Mouse (Mus musculus): ENCODE data around the gene Hck. TPM values are rescaled to one million over a fixed set of nuclear protein-coding genes. Genes with fewer than 3 reads are reported as not detected.
A peak's percentile ranks its signal among the peaks of the same experiment; 100 is the strongest.

The Hck gene
- polyA plus RNA-seq, 1 experiment from 2014 or later: 13.3 TPM

GRCm38 (mm10) chr2:153151026-153151425 is 42.8 kb downstream of the Hck start:
- H3K4me1 ChIP-seq (ENCODE audit: insufficient read depth): no peaks in the 10 kb centered on the region
- ATAC-seq (no peak), DNase-seq (no peak)
- WGBS (ENCODE audit: insufficient replicate concordance): 63% methylated on average over 7 of the region's 7 CpGs
- H3K36me3 ChIP-seq (replicated peaks; ENCODE audit: insufficient read depth, low read length): 0 out of 2 replicates have a peak, but pooled peaks cover 4% of the 10 kb centered on the region
- H3K27me3 ChIP-seq (ENCODE audit: insufficient read depth, low read length): no peaks in the 10 kb centered on the region
- no peak for TF ChIP-seq EP300 (IDR thresholded peaks at IDR 0.05; ENCODE audit: low read depth)
- no peak overlapping the region for H3K4me2 ChIP-seq (ENCODE audit: low read depth, low read length)
- H3K9ac ChIP-seq (replicated peaks): no peak overlapping the region
- no peak overlapping the region for H3K4me3 ChIP-seq (ENCODE audit: low read depth, low read length)
- H3K9me3 ChIP-seq (ENCODE audit: low read length): no peaks in the 10 kb centered on the region
- no peak overlapping the region for H3K27ac ChIP-seq (ENCODE audit: low read depth)

- Histone ChIP-seq H3K27me3 (ENCODE audit: insufficient read depth, low read length) (no peaks in the 10 kb centered on the region), H3K4me3 (ENCODE audit: low read depth, low read length) (no peak overlapping the region), H3K9ac (replicated peaks) (no peak overlapping the region), H3K4me1 (ENCODE audit: insufficient read depth) (no peaks in the 10 kb centered on the region), H3K27ac (ENCODE audit: low read depth) (no peak overlapping the region), H3K9me3 (ENCODE audit: low read length) (no peaks in the 10 kb centered on the region), H3K36me3 (replicated peaks; ENCODE audit: insufficient read depth, low read length) (0 out of 2 replicates have a peak, but pooled peaks cover 4% of the 10 kb centered on the region), H3K4me2 (ENCODE audit: low read depth, low read length) (no peak overlapping the region)
- 28% methylated on average over 8 of the region's 8 CpGs for WGBS (ENCODE audit: insufficient replicate concordance)
- no peak for TF ChIP-seq EP300 (IDR thresholded peaks at IDR 0.05; ENCODE audit: low read depth)
- TF ChIP-seq CTCF (IDR thresholded peaks at IDR 0.05; ENCODE audit: low read depth): no peak
- ATAC-seq (no peak), DNase-seq (no peak)
Measured at GRCm38 (mm10) chr2:153151926-153152665, 43.8 kb downstream of the Hck start.

- no peak overlapping the region for H3K4me2 ChIP-seq (ENCODE audit: low read depth, low read length)
- TF ChIP-seq EP300 (IDR thresholded peaks at IDR 0.05; ENCODE audit: low read depth): no peak
- TF ChIP-seq CTCF (IDR thresholded peaks at IDR 0.05; ENCODE audit: low read depth): no peak
- no peaks in the 10 kb centered on the region for H3K9me3 ChIP-seq (ENCODE audit: low read length)
- DNase-seq: no peak
- H3K27me3 ChIP-seq (ENCODE audit: insufficient read depth, low read length): no peaks in the 10 kb centered on the region
- no peak for ATAC-seq
- no peak overlapping the region for H3K4me3 ChIP-seq (ENCODE audit: low read depth, low read length)
- no peak overlapping the region for H3K9ac ChIP-seq (replicated peaks)
- 70% methylated on average over 4 of the region's 4 CpGs for WGBS (ENCODE audit: insufficient replicate concordance)
- 0 out of 2 replicates have a peak, but pooled peaks cover 4% of the 10 kb centered on the region for H3K36me3 ChIP-seq (replicated peaks; ENCODE audit: insufficient read depth, low read length)
- no peaks in the 10 kb centered on the region for H3K4me1 ChIP-seq (ENCODE audit: insufficient read depth)
- H3K27ac ChIP-seq (ENCODE audit: low read depth): no peak overlapping the region
Measured at GRCm38 (mm10) chr2:153153033-153153450, 44.8 kb downstream of the Hck start.

- 79% methylated on average over 1 of the region's 3 CpGs for WGBS (ENCODE audit: insufficient replicate concordance)
- ATAC-seq (no peak), DNase-seq (no peak)
- Histone ChIP-seq H3K9ac (replicated peaks) (no peak overlapping the region), H3K27ac (ENCODE audit: low read depth) (no peak overlapping the region), H3K4me2 (ENCODE audit: low read depth, low read length) (no peak overlapping the region), H3K27me3 (ENCODE audit: insufficient read depth, low read length) (no peaks in the 10 kb centered on the region), H3K4me1 (ENCODE audit: insufficient read depth) (peaks cover 5% of the 10 kb centered on the region), H3K36me3 (replicated peaks; ENCODE audit: insufficient read depth, low read length) (no peaks in the 10 kb centered on the region), H3K4me3 (ENCODE audit: low read depth, low read length) (no peak overlapping the region), H3K9me3 (ENCODE audit: low read length) (no peaks in the 10 kb centered on the region)
- TF ChIP-seq EP300 (IDR thresholded peaks at IDR 0.05; ENCODE audit: low read depth) (no peak), CTCF (IDR thresholded peaks at IDR 0.05; ENCODE audit: low read depth) (peak; percentile 60)
Measured at GRCm38 (mm10) chr2:153157270-153157669, 49.0 kb downstream of the Hck start.

- no peak for ATAC-seq
- Histone ChIP-seq H3K27ac (ENCODE audit: low read depth) (no peak overlapping the region), H3K9ac (replicated peaks) (no peak overlapping the region), H3K36me3 (replicated peaks; ENCODE audit: insufficient read depth, low read length) (0 out of 2 replicates have a peak, but pooled peaks cover 2% of the 10 kb centered on the region), H3K9me3 (ENCODE audit: low read length) (no peaks in the 10 kb centered on the region), H3K27me3 (ENCODE audit: insufficient read depth, low read length) (no peaks in the 10 kb centered on the region), H3K4me1 (ENCODE audit: insufficient read depth) (peaks cover 15% of the 10 kb centered on the region), H3K4me3 (ENCODE audit: low read depth, low read length) (no peak overlapping the region), H3K4me2 (ENCODE audit: low read depth, low read length) (no peak overlapping the region)
- TF ChIP-seq EP300 (IDR thresholded peaks at IDR 0.05; ENCODE audit: low read depth): no peak
- no peak for TF ChIP-seq CTCF (IDR thresholded peaks at IDR 0.05; ENCODE audit: low read depth)
- 85% methylated on average over 5 of the region's 5 CpGs for WGBS (ENCODE audit: insufficient replicate concordance)
- no peak for DNase-seq
Measured at GRCm38 (mm10) chr2:153160133-153160532, 51.9 kb downstream of the Hck start.

DNA sequence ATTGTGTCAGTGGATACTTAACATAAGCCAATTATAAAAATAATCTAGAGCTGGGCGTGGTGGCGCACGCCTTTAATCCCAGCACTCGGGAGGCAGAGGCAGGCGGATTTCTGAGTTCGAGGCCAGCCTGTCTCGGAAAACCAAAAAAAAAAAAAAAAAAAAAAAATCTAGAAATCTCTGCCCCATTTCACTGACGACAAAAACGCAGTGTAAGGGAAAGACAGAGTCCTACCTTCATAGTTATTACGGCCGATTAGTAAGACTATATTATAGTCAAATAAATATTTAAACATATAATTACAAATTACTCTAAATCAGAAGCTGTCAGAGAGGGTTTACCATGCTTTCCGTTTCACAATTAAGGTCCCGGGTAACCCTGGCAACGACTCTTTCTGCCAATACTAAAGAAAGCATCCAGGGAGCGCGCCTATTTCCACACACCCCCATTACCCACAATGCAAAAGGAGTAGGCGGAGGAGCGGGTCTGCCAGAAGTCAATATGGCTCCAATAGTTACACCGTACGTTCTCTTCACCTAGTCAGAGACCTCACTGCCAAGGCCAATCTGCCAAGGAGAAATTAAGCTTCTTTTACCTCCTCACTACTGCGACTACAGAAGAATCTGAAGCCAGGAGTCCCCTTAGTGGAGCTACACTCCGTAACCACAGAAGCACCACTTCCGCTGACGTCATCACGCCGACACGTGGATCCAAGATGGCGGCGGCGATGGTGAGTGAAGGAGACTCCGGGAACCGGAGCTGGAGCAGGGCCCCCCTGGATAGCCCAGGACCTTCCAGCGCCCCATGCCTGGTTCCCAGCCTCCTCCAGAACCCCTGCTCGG is 52.8 kb downstream of the Hck start, which contains the start of gene Tm9sf4:
Tm9sf4 (plus strand) TSS at position 460 of the 840 bp plus-strand sequence.
- peak; percentile 93 for DNase-seq
- Histone ChIP-seq H3K9ac (replicated peaks) (peak within 1 kb of the TSS; percentile 81), H3K4me2 (ENCODE audit: low read depth, low read length) (peak within 1 kb of the TSS; percentile 88), H3K9me3 (ENCODE audit: low read length) (no peaks in the 10 kb centered on the region), H3K4me3 (ENCODE audit: low read depth, low read length) (peak within 1 kb of the TSS; percentile 83), H3K27me3 (ENCODE audit: insufficient read depth, low read length) (no peaks in the 10 kb centered on the region), H3K4me1 (ENCODE audit: insufficient read depth) (peaks cover 15% of the 10 kb centered on the region), H3K27ac (ENCODE audit: low read depth) (peak within 1 kb of the TSS; percentile 67), H3K36me3 (replicated peaks; ENCODE audit: insufficient read depth, low read length) (0 out of 2 replicates have a peak, but pooled peaks cover 4% of the 10 kb centered on the region)
- ATAC-seq: peak; percentile 93
- 8% methylated on average over 34 of the region's 34 CpGs for WGBS (ENCODE audit: insufficient replicate concordance)
- TF ChIP-seq CTCF (IDR thresholded peaks at IDR 0.05; ENCODE audit: low read depth): no peak
- peak; percentile 64; the same call in 1 of the 2 replicates for TF ChIP-seq EP300 (IDR thresholded peaks at IDR 0.05; ENCODE audit: low read depth)

All from liver, postnatal 0 days (tissue).